Mouse (Mus musculus) forebrain, embryonic 16.5 days (tissue): ENCODE data around the gene Mpl. TPM values are rescaled to one million over a fixed set of nuclear protein-coding genes. Genes with fewer than 3 reads are reported as not detected.

Experiments
- ATAC-seq: fragments of 200-750 bp; cut with Nextera tagmentation; 2 replicates; pipeline ENCODE4 v1.8.0; 2017; ENCODE audit warnings: mild to moderate bottlenecking, moderate library complexity
- H3K27ac ChIP-seq: fragments of 300-500 bp; sonication (generic); 2 replicates; pipeline ENCODE4 v1.5.1; 2014; ENCODE audit warnings: low read length, control low read depth
- H3K27me3 ChIP-seq: fragments of 300-500 bp; sonication (generic); replicated peaks from 2 replicates; pipeline ENCODE4 v1.6.1; 2014; ENCODE audit warnings: low read length; ENCODE audit not compliant: control insufficient read depth, insufficient read depth
- H3K36me3 ChIP-seq: fragments of 300-500 bp; sonication (generic); 2 replicates; pipeline ENCODE4 v1.6.1; 2014; ENCODE audit not compliant: control insufficient read depth, insufficient read depth
- H3K4me1 ChIP-seq: fragments of 300-500 bp; sonication (generic); replicated peaks from 2 replicates; pipeline ENCODE4 v1.6.1; 2014; ENCODE audit warnings: low read length; ENCODE audit not compliant: control insufficient read depth, insufficient read depth
- H3K4me2 ChIP-seq: fragments of 300-500 bp; sonication (generic); 2 replicates; pipeline ENCODE4 v1.6.1; 2014; ENCODE audit warnings: mild to moderate bottlenecking, low read length, control low read depth
- H3K4me3 ChIP-seq: fragments of 300-500 bp; sonication (generic); replicated peaks from 2 replicates; pipeline ENCODE4 v1.5.1; 2014; ENCODE audit warnings: mild to moderate bottlenecking, low read length, control low read depth
- H3K9ac ChIP-seq: fragments of 300-500 bp; sonication (generic); replicated peaks from 2 replicates; pipeline ENCODE4 v1.6.1; 2014; ENCODE audit warnings: low read depth, low read length, control low read depth
- H3K9me3 ChIP-seq: fragments of 300-500 bp; sonication (generic); 2 replicates; pipeline ENCODE4 v1.6.1; 2016; ENCODE audit warnings: low read length; ENCODE audit not compliant: control insufficient read depth
- WGBS: fragments of 180-500 bp; shearing (Covaris S2); extraction: QIAGEN DNeasy Blood & Tissue Kit; methylation state at CpG from one replicate; pipeline ENCODE4 v1.1.7; 2014; 5-methylcytosine and 5-hydroxymethylcytosine counted together
- polyA plus RNA-seq: library from polyadenylated mRNA; unstranded; fragments of >200 nt; fragmentation: Nextera tagmentation; extraction: Ambion mirVana; gene quantifications from 2 replicates; pipeline ENCODE4 v1.2.1, GENCODE M21; 2015

Gene Mpl
- polyA plus RNA-seq, 1 experiment from 2014 or later = not detected

GRCm38 (mm10) chr4:118396433-118396832 is 60.9 kb downstream of the Mpl start:
- Histone ChIP-seq H3K4me3 (no peak overlapping the region), H3K9ac (no peak overlapping the region), H3K9me3 (no peaks in the 10 kb centered on the region), H3K4me2 (no peak overlapping the region), H3K27ac (no peak overlapping the region), H3K27me3 (no peaks in the 10 kb centered on the region), H3K36me3 (peaks cover 44% of the 10 kb centered on the region), H3K4me1 (no peaks in the 10 kb centered on the region)
- 85% methylated on average over 3 of the region's 3 CpGs for WGBS
- no peak for ATAC-seq

DNA sequence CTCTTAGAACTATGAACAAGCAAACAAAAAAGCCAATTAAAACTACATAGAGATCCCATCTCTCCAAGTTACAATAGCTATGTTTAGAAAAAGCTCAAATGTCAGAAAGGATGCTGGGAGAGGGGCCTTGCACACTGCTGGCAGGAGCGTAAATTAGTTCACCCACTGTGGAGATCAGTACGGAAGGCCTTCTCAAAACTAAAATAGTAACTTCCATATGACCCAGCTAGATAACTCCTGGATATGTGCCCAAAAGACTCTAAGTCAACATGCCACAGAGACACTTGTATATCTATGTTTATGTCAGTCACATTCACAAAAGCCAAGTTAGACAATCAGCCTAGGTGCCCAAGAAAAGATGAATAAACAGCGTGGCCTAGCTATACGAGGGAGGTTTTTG is 62.0 kb downstream of the Mpl start:
- Histone ChIP-seq H3K27ac (no peak overlapping the region), H3K9me3 (no peaks in the 10 kb centered on the region), H3K9ac (no peak overlapping the region), H3K4me2 (no peak overlapping the region), H3K36me3 (peaks cover 46% of the 10 kb centered on the region), H3K4me3 (no peak overlapping the region), H3K4me1 (no peaks in the 10 kb centered on the region), H3K27me3 (no peaks in the 10 kb centered on the region)
- ATAC-seq = no peak
- WGBS = 85% methylated on average over 4 of the region's 4 CpGs

DNA sequence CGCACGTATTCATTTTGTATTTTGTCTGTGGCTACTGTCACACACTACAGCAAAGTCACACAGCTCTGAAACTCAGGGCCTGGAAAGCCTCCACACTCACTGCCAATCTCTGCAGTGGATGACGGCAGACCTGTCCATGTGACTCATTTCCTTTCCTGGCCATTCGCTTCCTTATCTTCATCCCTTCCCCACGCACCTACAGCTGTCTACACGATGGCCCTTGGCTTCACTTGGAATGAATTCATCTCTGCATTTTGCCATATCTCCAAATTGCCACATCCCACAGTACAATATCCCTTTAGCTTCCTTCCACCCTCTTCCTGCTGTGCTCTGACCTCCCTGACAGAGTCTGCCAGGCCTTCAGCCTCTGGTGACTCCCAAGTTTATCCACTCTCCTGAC is 62.8 kb downstream of the Mpl start:
- Histone ChIP-seq H3K36me3 (peaks cover 46% of the 10 kb centered on the region), H3K27me3 (no peaks in the 10 kb centered on the region), H3K9ac (no peak overlapping the region), H3K27ac (no peak overlapping the region), H3K4me2 (no peak overlapping the region), H3K9me3 (no peaks in the 10 kb centered on the region), H3K4me1 (no peaks in the 10 kb centered on the region), H3K4me3 (no peak overlapping the region)
- WGBS = 94% methylated on average over 6 of the region's 6 CpGs
- no peak for ATAC-seq

Other genes with a start within 250 kb of the Mpl start
- gene Ptprf, start 166.1 kb downstream of the Mpl start, polyA plus RNA-seq = 77.0 and 81.6 TPM in 2 replicates
- 10.2 and 11.6 TPM in 2 replicates for gene Szt2, start 48.2 kb downstream of the Mpl start, polyA plus RNA-seq
- 113 and 116 TPM in 2 replicates for gene Med8, start 48.2 kb downstream of the Mpl start, polyA plus RNA-seq
- 25.9 TPM in 2 replicates for gene Elovl1, start 29.4 kb downstream of the Mpl start, polyA plus RNA-seq
- 87.8 and 113 TPM in 2 replicates for gene Cdc20, start 20.2 kb downstream of the Mpl start, polyA plus RNA-seq
- 12.7 and 14.1 TPM in 2 replicates for gene Tie1, start 32.5 kb upstream of the Mpl start, polyA plus RNA-seq
- gene 2610528J11Rik, start 69.5 kb upstream of the Mpl start, polyA plus RNA-seq = 0.26 TPM in 1 of 2 replicates, not detected in the other
- gene Tmem125, start 86.5 kb upstream of the Mpl start, polyA plus RNA-seq = 0.21 TPM in 1 of 2 replicates, not detected in the other
- gene Cfap57, start 163.3 kb upstream of the Mpl start, polyA plus RNA-seq = 0.72 and 1.3 TPM in 2 replicates
- gene Ebna1bp2, start 163.3 kb upstream of the Mpl start, polyA plus RNA-seq = 138 and 150 TPM in 2 replicates
- gene Olfr62, start 201.4 kb upstream of the Mpl start, polyA plus RNA-seq = not detected in 2 replicates
- gene Olfr1342, start 235.2 kb upstream of the Mpl start, polyA plus RNA-seq = not detected in 2 replicates
- gene Olfr1341, start 246.0 kb upstream of the Mpl start, polyA plus RNA-seq = not detected in 2 replicates